Mouse (Mus musculus) CD4-positive, CD25-positive, alpha-beta regulatory T cell, adult 4 months (primary cell): ENCODE data around the gene 4930522H14Rik. TPM values are rescaled to one million over a fixed set of nuclear protein-coding genes. Genes with fewer than 3 reads are reported as not detected.

Experiments used
- ATAC-seq: one replicate; pipeline ENCODE4 v1.8.0; 2017
- polyA plus RNA-seq, 2 experiments: library from polyadenylated mRNA; unstranded; fragments of 100-300 nt; shearing (Covaris generic); gene quantifications; one replicate each; pipeline ENCODE4 v1.2.1; 2017

4930522H14Rik gene
- polyA plus RNA-seq, 2 experiments from 2014 or later, result not detected

DNA sequence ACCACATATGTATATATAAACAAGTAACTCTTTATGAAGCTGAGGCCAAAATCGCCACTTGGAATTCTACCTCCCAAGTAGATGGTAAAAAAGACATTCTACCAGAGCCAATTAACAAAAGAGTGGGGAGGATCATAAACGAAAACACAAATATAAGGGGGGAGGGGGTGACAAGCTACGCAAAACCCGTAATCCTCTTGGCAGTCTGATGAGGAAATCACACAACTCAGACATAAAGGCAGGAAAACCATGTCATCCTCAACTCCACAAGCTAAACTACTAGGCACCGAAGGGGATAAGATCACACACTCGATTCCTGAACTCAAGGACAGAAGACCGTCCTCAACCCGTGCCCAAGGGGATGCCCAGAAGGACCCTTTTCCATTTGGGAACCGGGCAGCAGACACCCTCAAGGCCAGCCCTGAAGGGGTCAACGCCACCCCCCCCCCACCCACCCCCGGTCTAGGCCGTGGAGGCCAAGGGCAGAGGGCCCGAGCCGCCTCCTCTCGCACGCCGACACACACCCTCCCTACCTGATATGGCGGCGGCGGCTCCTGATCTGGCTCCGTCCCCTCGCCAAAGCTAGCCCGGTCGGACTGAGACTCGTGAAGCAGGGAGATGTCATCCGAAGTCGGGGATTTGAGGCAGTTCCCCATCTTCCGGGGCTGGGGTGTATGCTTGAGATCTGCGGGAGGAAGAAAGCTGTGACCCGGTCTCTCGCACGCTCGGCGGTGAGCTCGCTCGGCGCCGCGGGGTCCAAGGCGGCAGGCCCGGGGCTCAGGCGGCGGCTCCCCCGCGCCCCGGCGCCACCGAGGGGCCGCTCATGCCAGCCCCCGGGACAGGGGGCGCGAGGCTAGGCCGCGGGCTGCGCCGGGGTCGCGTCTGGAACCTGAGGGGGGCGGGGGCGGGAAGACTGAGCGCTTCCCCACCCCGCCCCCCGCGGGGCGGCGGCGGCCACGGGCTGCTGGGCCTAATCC lies 55.2 kb downstream of the 4930522H14Rik start:
- peak; percentile 53 for ATAC-seq

DNA sequence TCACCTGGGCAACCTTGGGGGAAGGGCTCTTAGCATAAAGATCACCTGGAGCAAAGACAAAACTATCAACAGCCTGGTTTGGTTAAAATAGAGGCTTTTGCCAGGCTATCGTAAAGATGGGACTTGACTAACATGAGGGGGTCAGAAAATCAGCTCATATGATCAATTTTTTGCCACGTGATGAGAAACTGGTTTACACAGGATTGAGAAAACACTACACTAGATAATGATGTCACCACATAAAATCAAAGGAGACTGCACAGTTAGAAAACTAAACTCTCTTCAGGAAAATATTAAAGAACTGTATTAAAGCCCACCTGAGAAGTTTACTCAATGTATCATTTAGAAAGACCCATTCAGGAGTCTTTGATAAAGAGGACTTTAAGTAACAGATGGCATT lies 56.0 kb downstream of the 4930522H14Rik start:
- ATAC-seq, result no peak

- no peak for ATAC-seq
Observed at GRCm38 (mm10) chr4:109472566-109472965, 58.5 kb downstream of the 4930522H14Rik start.

DNA sequence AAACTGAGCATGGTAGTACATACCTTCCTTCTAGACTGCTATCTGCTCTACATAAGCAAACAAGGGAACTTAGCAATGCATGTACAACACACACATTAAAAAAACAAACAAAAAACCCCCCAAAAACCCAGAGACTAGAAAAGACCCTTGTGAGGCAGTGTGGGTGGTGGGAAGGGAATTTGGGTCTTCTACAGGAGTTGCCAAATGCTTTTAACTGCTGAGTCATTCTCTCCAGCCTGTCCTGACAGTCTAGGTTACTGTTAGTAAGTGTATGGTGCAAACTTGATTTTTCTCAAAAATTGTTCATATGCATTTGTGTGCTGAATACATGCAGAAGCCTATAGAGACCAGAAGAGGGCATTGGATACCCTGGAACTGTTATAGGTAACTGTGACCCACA lies 59.5 kb downstream of the 4930522H14Rik start:
- no peak for ATAC-seq

DNA sequence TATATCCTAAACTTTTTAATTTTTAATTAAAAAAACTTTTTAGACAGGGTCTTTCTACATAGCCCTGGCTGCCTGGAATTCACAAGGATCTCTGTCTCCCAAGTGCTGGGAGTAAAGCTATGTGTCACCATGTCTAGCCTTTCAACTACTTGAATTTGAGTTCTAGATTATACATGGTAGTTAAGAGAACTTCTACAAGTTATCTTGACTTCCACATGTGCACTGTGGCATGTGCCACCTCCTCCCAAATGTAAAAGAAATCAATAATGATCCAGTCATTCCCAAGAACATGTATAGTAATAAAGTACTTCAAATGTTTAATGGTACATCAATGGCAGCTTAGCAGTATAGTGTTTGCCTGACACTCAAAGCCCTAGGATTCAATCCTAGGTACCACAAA lies 63.4 kb downstream of the 4930522H14Rik start:
- ATAC-seq, result no peak

- ATAC-seq, result no peak
Observed at GRCm38 (mm10) chr4:109463892-109464291, 67.2 kb downstream of the 4930522H14Rik start.

DNA sequence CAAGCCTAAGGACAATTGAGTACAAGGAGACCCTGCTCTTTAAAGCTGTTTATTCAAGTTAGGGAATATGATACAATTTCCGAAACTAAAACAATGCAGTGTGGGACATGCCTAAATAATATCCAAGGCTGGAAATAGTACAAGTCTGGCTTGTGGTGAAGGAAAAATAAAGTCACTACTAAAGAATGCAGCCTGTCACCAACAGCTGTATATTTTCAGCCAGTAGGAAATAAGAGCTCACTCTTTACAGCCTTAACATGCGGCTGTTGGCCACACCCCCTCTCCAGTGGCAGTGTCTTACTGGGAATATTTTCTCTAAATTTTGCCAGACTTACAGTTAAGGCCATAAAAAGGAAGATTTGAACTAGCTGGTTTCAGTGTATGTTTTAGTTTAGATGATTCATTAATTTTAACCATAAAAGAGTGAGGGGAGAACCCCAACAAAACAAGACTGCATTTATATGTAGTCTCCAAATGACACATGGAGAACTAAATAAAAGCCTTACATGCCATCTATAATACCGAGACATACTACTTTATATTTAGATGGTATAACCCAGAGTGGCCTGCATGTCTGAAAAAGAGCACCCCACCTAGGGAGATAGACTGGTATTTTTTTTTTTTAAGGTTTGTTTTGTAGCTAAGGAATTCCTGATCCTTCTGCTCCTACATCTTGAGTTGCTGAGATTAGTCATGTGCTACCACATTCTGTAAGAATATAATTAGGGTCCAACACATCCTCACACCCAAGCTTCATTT lies 70.5 kb downstream of the 4930522H14Rik start:
- ATAC-seq, result no peak

GRCm38 (mm10) chr4:109456821-109457220 lies 74.3 kb downstream of the 4930522H14Rik start:
- ATAC-seq, result no peak

Other genes starting within 250 kb of the 4930522H14Rik start
- not detected for gene Ttc39a, start 124.7 kb downstream of the 4930522H14Rik start, polyA plus RNA-seq
- gene Rnf11, start 46.6 kb downstream of the 4930522H14Rik start, polyA plus RNA-seq, result 1 to 10 TPM; 3.6 to 6.7 TPM
- 10 to 100 TPM; 13.2 to 17.1 TPM for gene Cdkn2c, start 135.9 kb upstream of the 4930522H14Rik start, polyA plus RNA-seq
- 1 to 10 TPM; 3.2 to 7.3 TPM for gene Faf1, start 145.3 kb upstream of the 4930522H14Rik start, polyA plus RNA-seq